Mouse (Mus musculus) spleen, adult 2 months (tissue): ENCODE data around the gene Art3. TPM values are rescaled to one million over a fixed set of nuclear protein-coding genes. Genes with fewer than 3 reads are reported as not detected.
A peak's percentile ranks its signal among the peaks of the same experiment; 100 is the strongest.
"Not testable (repeated sequence)": the region's sequence is repeated elsewhere in the genome, so short reads cannot be mapped to it uniquely, and the experiment has no call there.

Source experiments
- DNase-seq, 2 experiments: peaks; one replicate each; pipeline versions ENCODE4 v3.0.0 to v3.0.0-alpha.2; 2012 to 2021; ENCODE audit warnings: low spot score in 2 of 2, low read depth in 1 of 2
- H3K27ac ChIP-seq: fragments of 200-500 bp; 2 replicates; pipeline ENCODE4 v1.5.1; 2012; ENCODE audit warnings: low read length, inconsistent platforms; ENCODE audit not compliant: insufficient read depth
- H3K27me3 ChIP-seq: fragments of 200-500 bp; 2 replicates; pipeline ENCODE4 v1.6.1; 2012; ENCODE audit warnings: mild to moderate bottlenecking, moderate library complexity, low read length, inconsistent platforms; ENCODE audit not compliant: control insufficient read depth, insufficient read depth
- H3K36me3 ChIP-seq: fragments of 200-500 bp; 2 replicates; pipeline ENCODE4 v1.6.1; 2012; ENCODE audit warnings: mild to moderate bottlenecking, low read length, inconsistent platforms; ENCODE audit not compliant: control insufficient read depth, insufficient read depth
- H3K4me1 ChIP-seq: fragments of 200-500 bp; 2 replicates; pipeline ENCODE4 v1.6.1; 2011; ENCODE audit warnings: inconsistent platforms; ENCODE audit not compliant: control insufficient read depth, insufficient read depth, insufficient read length
- H3K4me3 ChIP-seq: fragments of 200-500 bp; 2 replicates; pipeline ENCODE4 v1.5.1; 2011; ENCODE audit warnings: mild to moderate bottlenecking, inconsistent platforms; ENCODE audit not compliant: insufficient read depth, insufficient read length; ENCODE audit errors: extremely low read depth
- CTCF ChIP-seq: fragments of 200-500 bp; IDR thresholded peaks from 2 replicates; pipeline ENCODE4 v1.5.1; 2011; ENCODE audit warnings: mild to moderate bottlenecking, inconsistent platforms; ENCODE audit not compliant: insufficient read depth, insufficient read length, insufficient replicate concordance; ENCODE audit errors: extremely low read depth
- POLR2A ChIP-seq: fragments of 200-500 bp; IDR thresholded peaks from 2 replicates; pipeline ENCODE4 v1.6.1; 2011; ENCODE audit warnings: low read depth, low read length, inconsistent platforms
- WGBS: fragments of 180-500 bp; shearing (Covaris S2); methylation state at CpG from one replicate; pipeline ENCODE4 v1.1.7; 2018; 5-methylcytosine and 5-hydroxymethylcytosine counted together
- polyA plus RNA-seq: library from polyadenylated mRNA; depleted of rRNA; stranded (reverse); fragments of >200 nt; gene quantifications from 2 replicates; pipeline ENCODE4 v1.2.3, GENCODE M21; 2012

Art3 gene
- polyA plus RNA-seq, 1 experiment = 2.4 TPM

DNA sequence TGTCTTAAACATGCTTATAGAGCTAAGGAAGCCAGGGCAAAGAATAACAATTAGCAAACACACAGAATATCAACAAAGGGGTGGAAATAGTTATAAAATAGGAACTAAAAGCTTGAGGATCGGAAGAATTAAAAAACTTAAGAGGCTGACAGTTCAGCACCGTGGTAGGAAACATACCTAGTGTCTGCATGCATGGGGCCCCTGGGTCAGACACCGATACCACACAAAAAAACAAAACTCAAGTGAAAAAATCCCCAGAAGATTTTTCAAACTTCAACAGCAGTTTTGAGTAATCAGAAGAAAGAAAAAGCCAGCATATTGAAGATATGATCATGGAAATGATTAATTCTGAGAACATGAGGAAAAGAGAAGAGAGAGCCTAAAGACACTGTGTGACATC is 5.1 kb downstream of the Art3 start:
- Histone ChIP-seq H3K4me3 (no peak overlapping the region), H3K27me3 (no peaks in the 10 kb centered on the region), H3K4me1 (no peaks in the 10 kb centered on the region), H3K36me3 (no peaks in the 10 kb centered on the region), H3K27ac (no peak overlapping the region)
- no peak for TF ChIP-seq CTCF
- no peak for TF ChIP-seq POLR2A
- no peak for DNase-seq
- WGBS = 36% methylated on average over 3 of the region's 3 CpGs

DNA sequence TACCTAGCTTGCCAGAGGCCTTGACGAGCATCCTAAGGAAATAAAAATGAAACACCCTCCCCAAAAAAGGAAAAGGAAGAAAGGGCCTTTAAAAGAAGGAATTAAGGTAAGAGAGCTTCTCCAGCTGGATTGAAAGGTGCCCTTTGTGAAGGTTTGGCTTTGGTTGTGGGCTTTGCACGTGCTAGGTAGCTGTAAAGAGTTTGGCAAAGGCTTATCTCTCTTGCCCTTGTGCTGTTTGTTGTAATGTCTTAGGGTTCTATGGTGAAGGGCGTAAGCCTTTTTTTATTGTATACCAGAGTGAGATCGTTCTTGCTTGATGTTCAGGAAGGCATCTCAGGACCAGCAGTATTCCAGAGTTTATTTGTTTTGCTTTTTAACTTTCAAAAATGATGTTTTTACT is 9.0 kb downstream of the Art3 start:
- H3K36me3 ChIP-seq = no peaks in the 10 kb centered on the region
- 71% methylated on average over 4 of the region's 4 CpGs for WGBS
- TF ChIP-seq POLR2A (no peak), CTCF (no peak)

DNA sequence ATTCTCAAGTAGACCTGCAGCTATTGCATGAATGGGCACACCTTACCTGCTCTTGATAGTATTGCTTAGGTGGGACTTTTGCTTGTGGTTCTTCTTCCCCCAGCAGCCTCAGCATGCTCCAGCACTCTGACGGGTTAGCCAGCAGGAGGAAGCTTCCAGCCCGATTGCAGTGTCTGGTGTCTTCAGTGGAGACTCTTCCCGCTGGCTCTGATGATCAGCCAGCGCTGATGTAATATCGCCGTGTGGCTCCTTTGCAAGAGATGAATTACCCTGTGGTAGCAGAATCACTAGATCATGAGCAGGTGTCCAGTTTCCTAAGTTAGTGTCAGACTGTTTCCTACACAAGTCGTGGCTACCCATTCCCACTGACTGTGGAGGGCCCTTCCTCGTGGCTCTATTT is 13.4 kb downstream of the Art3 start:
- Histone ChIP-seq H3K27me3 (no peaks in the 10 kb centered on the region), H3K4me1 (peaks cover 5% of the 10 kb centered on the region; the same call in 1 of the 2 replicates), H3K27ac (no peak overlapping the region), H3K36me3 (no peaks in the 10 kb centered on the region), H3K4me3 (no peak overlapping the region)
- TF ChIP-seq CTCF = no peak
- TF ChIP-seq POLR2A = no peak
- WGBS = 82% methylated on average over 8 of the region's 8 CpGs
- DNase-seq = no peak

More for the DNA sequence above, 9.0 kb downstream of the Art3 start:
- Histone ChIP-seq H3K27ac (no peak overlapping the region), H3K4me1 (no peaks in the 10 kb centered on the region), H3K4me3 (no peak overlapping the region), H3K27me3 (no peaks in the 10 kb centered on the region)
- DNase-seq = no peak

DNA sequence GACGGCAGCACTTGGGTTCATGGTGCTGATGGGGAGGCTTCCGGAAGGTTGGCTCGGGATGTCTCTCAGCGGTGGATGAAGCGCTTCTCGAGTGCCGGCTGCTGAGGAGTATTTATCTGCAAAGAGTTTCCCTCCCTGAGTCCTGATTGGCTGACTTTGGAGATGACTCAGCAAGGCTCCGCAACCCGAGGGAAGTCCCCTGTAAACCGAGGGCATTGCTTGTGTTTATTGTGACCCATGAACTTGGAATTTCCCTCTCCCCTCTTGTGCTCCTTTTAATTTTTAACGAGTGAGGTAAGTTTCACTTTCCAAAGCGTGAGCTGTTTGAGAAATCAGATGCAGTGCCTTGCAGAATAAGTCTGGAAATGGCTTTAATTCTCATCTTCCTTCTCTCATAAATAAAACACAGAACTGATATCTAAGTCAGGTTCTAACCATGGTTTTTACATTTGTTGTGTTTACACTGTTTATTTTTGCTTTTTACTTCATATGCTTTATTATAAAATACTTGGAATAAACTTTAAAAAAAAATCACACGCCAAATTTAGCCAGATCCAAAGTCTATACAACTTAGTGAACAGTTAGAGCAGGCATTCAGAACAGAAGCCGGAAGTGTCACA is 17.3 kb downstream of the Art3 start, which contains the start of gene Cxcl10:
Cxcl10 (minus strand) TSS at position 96 of the 620 bp plus-strand sequence.
- Histone ChIP-seq H3K27me3 (no peaks in the 10 kb centered on the region), H3K4me1 (peaks cover 8% of the 10 kb centered on the region; the same call in 1 of the 2 replicates), H3K4me3 (peak within 1 kb of the TSS; percentile 50), H3K27ac (no peak within 1 kb of the TSS), H3K36me3 (no peaks in the 10 kb centered on the region)
- WGBS = 11% methylated on average over 14 of the region's 14 CpGs
- TF ChIP-seq POLR2A = no peak
- TF ChIP-seq CTCF = no peak
- peak in 1 of 2 experiments; percentile 35 for DNase-seq

DNA sequence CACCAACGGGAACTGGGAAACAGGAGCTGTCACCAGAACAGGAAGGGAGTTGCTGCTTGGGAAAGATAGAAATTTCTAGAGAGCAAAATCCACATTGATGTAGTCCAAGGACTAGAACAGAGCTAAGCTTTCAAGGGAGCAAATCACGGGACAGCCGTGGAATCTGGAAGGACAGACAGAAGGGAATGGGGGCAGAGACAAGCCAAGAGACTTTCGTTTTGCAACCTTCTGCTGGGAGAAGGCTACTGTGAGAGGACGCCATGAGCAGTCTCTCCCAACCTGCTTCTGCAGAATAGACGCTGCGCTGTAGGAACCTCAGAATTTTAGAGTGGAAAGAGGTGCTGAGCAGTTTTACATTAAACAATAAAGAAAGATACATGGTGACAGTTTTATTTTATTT is 18.1 kb downstream of the Art3 start:
- Histone ChIP-seq H3K27me3 (no peaks in the 10 kb centered on the region), H3K4me1 (peaks cover 8% of the 10 kb centered on the region; the same call in 1 of the 2 replicates), H3K36me3 (no peaks in the 10 kb centered on the region), H3K27ac (no peak overlapping the region), H3K4me3 (no peak overlapping the region)
- TF ChIP-seq POLR2A (no peak), CTCF (no peak)
- 83% methylated on average over 7 of the region's 7 CpGs for WGBS
- no peak for DNase-seq

DNA sequence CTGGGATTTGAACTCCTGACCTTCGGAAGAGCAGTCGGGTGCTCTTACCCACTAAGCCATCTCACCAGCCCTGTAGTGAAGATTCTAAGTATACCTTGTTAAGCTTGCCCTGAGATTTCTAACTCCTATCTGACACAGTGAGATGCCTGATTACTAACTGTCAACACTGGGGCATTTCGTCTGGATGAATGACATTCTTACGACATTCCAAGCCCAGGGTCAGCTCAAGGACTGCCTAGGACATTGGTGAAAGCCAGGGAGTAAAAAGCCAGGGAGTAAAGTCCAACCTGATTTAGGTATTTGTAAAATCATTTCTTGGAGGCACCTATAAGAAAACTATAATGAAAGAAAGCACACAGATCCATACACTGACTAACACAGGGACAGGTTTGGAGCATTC is 21.1 kb downstream of the Art3 start:
- peak overlapping the region; percentile 68 for H3K27ac ChIP-seq
- H3K4me3 ChIP-seq, DNase-seq, H3K36me3 ChIP-seq, H3K4me1 ChIP-seq, H3K27me3 ChIP-seq: not testable (repeated sequence)
- WGBS = 87% methylated on average over 4 of the region's 4 CpGs

DNA sequence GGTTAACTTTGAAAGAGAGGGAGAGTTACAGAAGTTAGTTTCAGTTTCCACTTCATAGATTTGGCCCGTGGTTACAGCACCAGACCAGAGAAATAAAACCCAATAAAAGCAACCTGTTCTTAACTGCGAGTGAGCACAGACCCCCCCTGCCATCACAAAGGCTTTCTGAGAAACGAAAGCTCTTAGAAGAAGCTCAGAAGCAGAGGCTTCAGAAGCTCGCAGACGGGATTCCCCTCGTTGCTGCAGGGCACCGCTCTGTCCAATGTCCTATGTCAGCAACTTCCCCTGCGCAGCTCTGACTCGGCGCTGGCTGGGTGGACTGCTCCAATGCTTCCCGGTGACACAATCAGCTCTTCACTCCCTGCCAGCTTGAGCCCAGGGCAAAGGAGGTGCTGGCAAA is 21.9 kb downstream of the Art3 start:
- peak overlapping the region; percentile 74 for H3K27ac ChIP-seq

More for the DNA sequence above, 21.9 kb downstream of the Art3 start:
- peaks cover 8% of the 10 kb centered on the region; the same call in 1 of the 2 replicates for H3K4me1 ChIP-seq
- H3K27me3 ChIP-seq = no peaks in the 10 kb centered on the region
- no peak for TF ChIP-seq POLR2A
- TF ChIP-seq CTCF = no peak
- no peaks in the 10 kb centered on the region for H3K36me3 ChIP-seq
- 0% methylated on average over 11 of the region's 11 CpGs for WGBS
- peak in 1 of 2 experiments; percentile 62 for DNase-seq
- H3K4me3 ChIP-seq = peak overlapping the region; percentile 50
